Mouse (Mus musculus) neural tube, embryonic 14.5 days (tissue): ENCODE measurements around the gene Tab1. TPM values are rescaled to one million over a fixed set of nuclear protein-coding genes. Genes with fewer than 3 reads are reported as not detected.

Source experiments
- ATAC-seq: fragments of 200-750 bp; cut with Nextera tagmentation; 2 replicates; pipeline ENCODE4 v1.8.0; 2017; ENCODE audit warnings: low read depth, mild to moderate bottlenecking, moderate TSS enrichment, moderate library complexity
- H3K27ac ChIP-seq: fragments of 300-500 bp; sonication (generic); 2 replicates; pipeline ENCODE4 v1.5.1; 2014; ENCODE audit warnings: low read depth, mild to moderate bottlenecking, control low read depth, low read length, moderate library complexity, mixed read lengths
- H3K27me3 ChIP-seq: fragments of 300-500 bp; sonication (generic); 2 replicates; pipeline ENCODE4 v1.6.1; 2014; ENCODE audit warnings: low read length; ENCODE audit not compliant: control insufficient read depth, insufficient read depth
- H3K36me3 ChIP-seq: fragments of 300-500 bp; sonication (generic); 2 replicates; pipeline ENCODE4 v1.6.1; 2014; ENCODE audit warnings: low read length, mixed read lengths; ENCODE audit not compliant: control insufficient read depth, insufficient read depth
- H3K4me1 ChIP-seq: fragments of 300-500 bp; sonication (generic); 2 replicates; pipeline ENCODE4 v1.6.1; 2014; ENCODE audit warnings: low read length; ENCODE audit not compliant: control insufficient read depth, insufficient read depth
- H3K4me2 ChIP-seq: fragments of 300-500 bp; sonication (generic); 2 replicates; pipeline ENCODE4 v1.6.1; 2014; ENCODE audit warnings: mild to moderate bottlenecking, low read depth, low read length, control low read depth
- H3K4me3 ChIP-seq: fragments of 300-500 bp; sonication (generic); 2 replicates; pipeline ENCODE4 v1.5.1; 2014; ENCODE audit warnings: low read depth, low read length, control low read depth, mixed read lengths
- H3K9ac ChIP-seq: fragments of 300-500 bp; sonication (generic); replicated peaks from 2 replicates; pipeline ENCODE4 v1.6.1; 2014; ENCODE audit warnings: low read depth, mild to moderate bottlenecking, control low read depth, low read length, mixed read lengths
- H3K9me3 ChIP-seq: fragments of 300-500 bp; sonication (generic); 2 replicates; pipeline ENCODE4 v1.6.1; 2016; ENCODE audit warnings: low read length; ENCODE audit not compliant: control insufficient read depth
- WGBS: fragments of 180-500 bp; shearing (Covaris S2); extraction: QIAGEN DNeasy Blood & Tissue Kit; methylation state at CpG from one replicate; pipeline ENCODE4 v1.1.7; 2014; 5-methylcytosine and 5-hydroxymethylcytosine counted together
- polyA plus RNA-seq: library from polyadenylated mRNA; unstranded; fragments of >200 nt; fragmentation: Nextera tagmentation; extraction: Ambion mirVana; gene quantifications from 2 replicates; pipeline ENCODE4 v1.2.1, GENCODE M21; 2014

Gene Tab1
- polyA plus RNA-seq, 1 experiment from 2014 or later, result 30.1 TPM

DNA sequence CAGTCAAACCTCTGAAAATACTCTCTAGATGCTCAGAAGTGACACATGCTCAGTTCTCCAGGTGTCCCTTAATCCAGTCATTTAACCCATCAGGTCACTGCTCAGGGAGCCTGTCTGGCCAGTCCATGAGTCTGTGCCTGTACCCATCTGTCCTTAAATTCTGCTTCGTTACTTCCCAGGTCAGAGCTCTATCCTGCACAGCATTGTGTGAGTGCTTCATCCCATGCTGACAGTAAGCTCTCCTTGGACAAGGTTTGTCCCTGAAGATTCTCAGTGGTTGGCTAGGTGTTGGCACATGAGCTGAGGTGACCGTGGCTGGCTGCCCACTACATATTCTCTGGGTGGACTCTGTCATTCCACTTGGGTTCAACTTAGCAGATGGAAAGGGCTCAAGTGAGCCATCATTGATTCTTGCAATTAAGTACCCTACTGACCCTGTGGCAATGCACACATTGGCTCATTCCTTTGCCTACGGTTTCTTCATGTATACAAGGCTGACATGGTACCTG is 73.2 kb downstream of the Tab1 start:
- Histone ChIP-seq H3K4me1 (no peaks in the 10 kb centered on the region), H3K4me3 (no peak overlapping the region), H3K36me3 (no peaks in the 10 kb centered on the region), H3K4me2 (no peak overlapping the region), H3K9me3 (no peaks in the 10 kb centered on the region), H3K27me3 (no peaks in the 10 kb centered on the region), H3K27ac (no peak overlapping the region), H3K9ac (no peak overlapping the region)
- ATAC-seq, result no peak
- WGBS, result 83% methylated on average over 3 of the region's 3 CpGs

DNA sequence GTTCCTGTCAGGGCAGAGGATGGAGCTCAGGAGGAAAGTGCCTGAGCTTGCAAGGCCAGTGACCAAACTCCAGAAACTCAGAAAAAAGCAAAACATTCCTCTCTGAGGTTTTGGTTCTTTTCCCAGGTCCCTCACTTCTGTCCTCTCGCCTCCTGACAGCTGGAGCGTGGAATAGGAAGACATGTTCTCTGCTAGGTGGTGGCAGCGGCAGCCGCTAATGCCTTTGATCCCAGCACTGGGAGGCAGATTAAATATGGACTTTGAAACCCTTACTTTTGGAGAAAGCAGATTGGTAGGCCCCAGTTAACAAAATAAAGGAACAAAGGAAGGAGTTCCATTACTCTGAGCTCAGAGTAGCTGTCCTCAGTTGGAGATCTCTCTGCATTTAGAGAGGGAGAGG is 75.5 kb downstream of the Tab1 start:
- Histone ChIP-seq H3K9me3 (no peaks in the 10 kb centered on the region), H3K4me3 (no peak overlapping the region), H3K4me1 (no peaks in the 10 kb centered on the region), H3K27me3 (no peaks in the 10 kb centered on the region), H3K27ac (no peak overlapping the region), H3K4me2 (no peak overlapping the region), H3K36me3 (no peaks in the 10 kb centered on the region; the same call in 1 of the 2 replicates), H3K9ac (no peak overlapping the region)
- WGBS, result 30% methylated on average over 4 of the region's 4 CpGs
- no peak for ATAC-seq

Other genes with a start within 250 kb of the Tab1 start
- gene Apobec3, start 241.5 kb upstream of the Tab1 start, polyA plus RNA-seq, result 2.3 and 6.0 TPM in 2 replicates
- 4.3 and 5.0 TPM in 2 replicates for gene Cbx7, start 162.0 kb upstream of the Tab1 start, polyA plus RNA-seq
- gene Pdgfb, start 118.2 kb upstream of the Tab1 start, polyA plus RNA-seq, result 4.5 and 5.0 TPM in 2 replicates
- 27.3 and 30.3 TPM in 2 replicates for gene Syngr1, start 41.8 kb upstream of the Tab1 start, polyA plus RNA-seq
- gene Rpl3, start 41.3 kb upstream of the Tab1 start, polyA plus RNA-seq, result 633 and 702 TPM in 2 replicates
- gene Mgat3, start 40.6 kb downstream of the Tab1 start, polyA plus RNA-seq, result 24.2 and 25.7 TPM in 2 replicates
- gene Mief1, start 100.9 kb downstream of the Tab1 start, polyA plus RNA-seq, result 35.8 and 41.5 TPM in 2 replicates
- not detected in 2 replicates for gene AC140267.1, start 102.7 kb downstream of the Tab1 start, polyA plus RNA-seq
- 110 and 112 TPM in 2 replicates for gene Atf4, start 122.1 kb downstream of the Tab1 start, polyA plus RNA-seq
- gene Rps19bp1, start 131.2 kb downstream of the Tab1 start, polyA plus RNA-seq, result 74.5 and 84.0 TPM in 2 replicates
- gene Cacna1i, start 154.1 kb downstream of the Tab1 start, polyA plus RNA-seq, result 0.71 and 0.95 TPM in 2 replicates